Mouse (Mus musculus) granulocyte monocyte progenitor cell, adult 5-6 weeks (primary cell): ENCODE results near the gene Fbxo10. TPM values are rescaled to one million over a fixed set of nuclear protein-coding genes. Genes with fewer than 3 reads are reported as not detected.
"Not testable (repeated sequence)": the region's sequence is repeated elsewhere in the genome, so short reads cannot be mapped to it uniquely, and the experiment has no call there.

Source experiments
- ATAC-seq: replicated peaks from 2 replicates; pipeline ENCODE4 v1.8.0; 2016; ENCODE audit warnings: mild to moderate bottlenecking, moderate TSS enrichment, inconsistent platforms; ENCODE audit not compliant: poor library complexity, severe bottlenecking
- total RNA-seq, 2 experiments: library from RNA; stranded (forward) in 1 of 2; stranded (reverse) in 1 of 2; fragments of 200-712, 200-1000 nt in 1 of 2; fragments of >200 nt in 1 of 2; fragmentation: Nextera tagmentation in 1 of 2; gene quantifications; 2 replicates each; pipeline ENCODE4 v1.2.3; 2014 to 2017

The Fbxo10 gene
- total RNA-seq, 2 experiments from 2014 or later = 0.93 to 1.5 TPM

DNA sequence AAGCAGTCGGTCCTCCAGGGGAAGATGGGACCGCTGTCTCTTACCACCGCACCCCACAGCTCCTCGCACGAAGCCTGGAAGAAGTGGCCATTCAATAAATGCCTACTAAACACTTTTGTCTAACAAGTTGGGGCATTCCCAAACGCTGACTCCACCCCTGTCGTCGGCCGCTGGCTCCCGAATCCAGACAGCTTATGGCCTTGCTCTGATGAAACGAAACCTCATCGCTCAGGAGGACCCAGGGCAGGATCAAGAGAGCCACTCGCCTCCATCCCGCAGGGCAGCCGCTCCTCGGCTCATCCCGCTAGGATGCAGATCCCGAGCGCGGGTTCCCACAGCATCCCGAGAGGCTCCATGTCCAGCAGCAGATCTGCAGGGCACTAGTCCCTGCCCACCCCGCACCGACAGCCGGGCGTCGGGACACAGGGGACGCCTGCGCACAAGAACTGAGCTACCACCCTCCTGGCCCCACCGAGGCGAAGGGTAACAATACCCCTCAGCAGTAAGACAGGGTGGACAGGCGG is 72.8 kb downstream of the Fbxo10 start:
- ATAC-seq = no peak; the same call in 1 of the 2 replicates

DNA sequence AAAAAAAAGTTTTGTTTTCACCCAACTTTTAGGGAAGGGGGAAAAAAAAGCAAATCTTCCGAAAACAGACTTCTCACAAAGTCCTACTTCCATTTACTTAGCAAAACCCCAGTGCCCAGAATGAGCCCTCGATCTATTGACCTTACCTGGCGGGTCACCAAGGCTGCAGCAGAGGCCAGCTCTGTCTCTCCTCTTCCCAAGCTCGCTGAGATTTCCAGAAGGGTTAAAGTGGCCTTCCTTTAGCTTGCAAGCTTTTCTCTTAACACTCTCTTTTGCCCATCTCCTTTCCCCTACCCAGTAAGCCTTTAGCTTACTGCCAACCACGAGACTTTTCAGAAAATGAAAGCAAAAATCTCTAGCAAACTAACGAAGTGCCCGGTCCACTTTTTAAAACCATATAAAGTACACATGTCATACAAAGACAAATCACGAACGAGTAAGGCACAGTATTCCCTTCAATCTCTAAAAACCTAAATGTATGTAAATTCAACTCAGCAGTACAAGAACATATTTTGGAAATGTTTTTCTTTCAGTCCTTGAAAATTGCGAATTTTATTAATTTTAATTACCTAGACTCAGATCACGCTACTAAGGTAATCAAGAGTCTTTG is 73.5 kb downstream of the Fbxo10 start:
- no peak for ATAC-seq

DNA sequence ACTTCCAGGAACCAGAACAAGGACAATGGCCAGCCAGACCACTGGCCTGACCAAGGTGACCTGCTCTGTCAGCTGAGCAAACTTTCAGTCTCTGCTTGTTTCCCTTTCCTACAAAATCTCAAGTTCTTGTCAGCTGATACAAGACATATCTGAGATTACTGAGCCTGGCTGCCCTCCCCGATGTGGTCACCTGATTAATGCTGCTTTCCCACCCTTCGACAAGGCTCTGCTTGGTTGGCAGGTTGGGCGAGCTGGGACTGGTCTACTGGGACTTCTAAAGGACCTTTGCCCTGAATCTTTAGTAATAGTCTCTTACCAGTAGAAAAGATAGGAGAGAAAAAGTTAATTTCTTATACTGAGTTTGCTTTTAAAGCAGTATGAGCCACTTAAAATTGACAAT is 79.0 kb downstream of the Fbxo10 start:
- no peak for ATAC-seq

DNA sequence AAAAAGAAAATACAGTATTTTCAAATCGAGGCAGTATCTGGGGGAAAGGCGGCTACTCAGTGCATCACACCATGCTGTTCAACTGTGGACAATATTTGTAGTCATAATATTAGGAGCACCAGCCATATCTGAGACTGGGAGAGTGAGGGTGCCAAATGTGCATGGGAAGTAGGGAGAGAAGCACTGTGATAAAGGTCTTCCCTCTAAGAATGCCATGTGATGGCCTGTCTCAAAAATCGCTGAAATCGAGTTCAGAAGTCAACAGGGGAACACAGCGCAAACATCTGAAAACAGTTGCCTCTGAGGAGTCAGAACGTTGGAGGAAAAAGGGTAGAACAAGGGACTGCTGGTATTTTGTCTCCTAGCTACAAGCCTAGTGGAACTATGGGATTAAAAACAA is 84.4 kb downstream of the Fbxo10 start:
- no peak for ATAC-seq

DNA sequence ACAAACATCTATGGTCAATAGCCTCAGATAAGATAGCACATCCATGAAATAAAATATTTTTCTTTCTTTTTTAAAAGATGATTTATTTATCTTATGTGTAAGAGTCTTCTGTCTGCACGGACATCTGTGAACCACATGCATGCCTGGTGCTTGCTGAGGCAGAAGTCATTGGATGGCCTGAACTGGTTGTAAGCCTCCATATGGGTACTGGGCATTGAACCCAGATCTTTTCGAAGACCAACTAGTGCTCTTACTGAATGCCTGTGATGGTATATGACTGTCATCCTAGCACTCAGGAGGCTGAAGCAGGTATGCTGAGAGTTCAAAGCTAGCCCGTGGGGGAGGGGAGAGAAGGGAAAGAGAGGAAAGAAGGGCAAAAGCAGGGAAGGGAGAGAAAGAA is 86.3 kb downstream of the Fbxo10 start:
- no peak for ATAC-seq

DNA sequence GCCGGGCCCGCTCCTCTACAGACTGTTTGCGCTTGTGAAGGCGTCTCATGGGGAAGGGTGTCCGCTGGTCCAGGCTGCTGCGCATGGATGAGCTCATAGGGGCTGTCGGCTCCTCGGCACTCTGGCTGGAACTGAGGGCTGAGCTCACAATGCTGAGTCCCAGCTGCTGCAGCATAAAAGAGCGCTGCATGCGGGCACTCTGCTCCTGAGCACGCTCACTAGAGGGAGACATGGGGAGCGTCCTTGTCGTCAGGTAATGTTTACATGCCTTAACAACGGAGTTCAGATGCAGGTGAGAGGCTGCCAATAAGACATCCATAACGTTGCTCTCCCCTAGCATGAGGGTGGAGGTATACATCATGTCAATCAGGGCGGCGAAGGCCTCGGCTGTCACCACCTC is 89.6 kb downstream of the Fbxo10 start:
- ATAC-seq = no peak

DNA sequence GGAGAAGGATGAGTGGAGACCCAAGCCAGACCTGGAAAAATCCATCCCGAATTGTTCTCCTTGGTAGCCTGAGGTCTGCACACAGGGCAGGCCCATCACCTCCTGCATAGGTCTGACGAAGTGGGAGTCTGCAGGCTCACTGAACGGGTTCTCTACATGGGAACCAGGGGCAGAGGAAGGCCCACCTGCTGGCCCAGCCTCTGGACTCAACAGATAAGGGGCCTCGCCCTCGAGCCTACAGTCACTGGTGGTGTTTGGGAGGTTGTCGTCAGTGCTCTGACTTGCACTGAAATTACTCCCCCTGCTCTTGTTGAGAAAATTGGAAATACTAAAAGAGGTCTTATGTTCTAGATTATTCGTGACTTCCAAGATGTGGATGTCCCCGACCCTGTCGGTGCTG is 90.6 kb downstream of the Fbxo10 start:
- no peak for ATAC-seq

DNA sequence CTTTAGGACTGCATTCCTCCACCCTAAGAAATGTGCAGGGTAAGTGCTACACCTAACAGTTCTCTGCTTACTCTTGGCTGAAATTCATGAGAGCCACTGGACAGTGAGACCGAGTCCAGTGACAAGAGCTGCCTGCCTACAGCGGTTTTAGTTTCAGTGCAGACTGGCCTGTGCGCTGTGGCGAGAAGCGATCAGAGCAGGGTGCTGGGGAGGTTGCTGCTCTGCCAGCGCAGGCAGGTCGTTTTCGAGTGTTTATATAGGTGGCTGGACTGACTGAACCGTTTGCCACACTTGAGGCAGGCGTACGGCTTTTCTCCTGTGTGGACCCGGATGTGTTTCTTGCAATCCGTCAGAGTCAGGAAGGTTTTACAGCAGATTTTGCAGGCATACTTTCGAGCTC is 91.2 kb downstream of the Fbxo10 start:
- not testable (repeated sequence) for ATAC-seq

DNA sequence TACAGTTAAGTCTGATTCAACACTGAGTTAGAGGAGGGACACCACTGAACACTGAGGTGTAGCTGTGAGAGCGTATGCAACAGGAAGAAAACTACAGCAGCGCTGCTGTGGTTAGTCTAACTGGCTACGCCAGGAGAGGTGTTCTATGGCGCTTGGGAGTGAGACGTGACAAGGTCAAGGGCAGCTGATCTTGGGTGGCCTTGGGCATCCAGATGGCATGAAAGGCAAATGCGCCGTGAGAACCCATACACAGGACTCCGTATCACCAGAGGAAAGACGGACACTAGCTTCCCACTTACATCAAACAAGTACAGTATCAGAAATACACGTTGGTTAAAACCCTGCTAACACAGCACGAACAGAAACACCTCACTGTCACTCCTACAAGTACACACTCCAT is 92.1 kb downstream of the Fbxo10 start:
- ATAC-seq = not testable (repeated sequence)

DNA sequence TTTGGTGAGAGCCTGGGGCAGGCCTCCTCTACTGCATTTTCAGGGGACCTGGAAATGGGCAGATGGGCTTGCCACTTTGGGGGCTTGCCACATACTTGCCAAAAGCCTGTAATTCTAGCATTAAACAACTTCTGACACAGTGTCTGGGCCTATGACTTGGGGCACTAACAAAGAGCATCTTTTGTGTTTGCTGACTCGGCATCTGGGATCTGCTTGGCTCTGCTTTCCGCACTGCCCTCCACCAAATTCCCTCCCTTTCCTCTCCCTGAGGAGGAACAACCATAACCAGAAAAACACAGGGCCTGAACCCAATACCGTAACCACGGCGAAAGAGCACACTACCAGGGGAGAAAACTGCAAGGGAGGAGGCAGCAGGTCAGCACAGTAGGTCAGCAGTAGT is 93.8 kb downstream of the Fbxo10 start:
- ATAC-seq = no peak

Other genes starting within 250 kb of the Fbxo10 start
- 12.4 and 14.1 TPM in 2 replicates for gene Grhpr, start 103.2 kb downstream of the Fbxo10 start, total RNA-seq (2014; fragmentation: Nextera tagmentation)
- 8.5 and 10.3 TPM in 2 replicates for gene Grhpr, start 103.2 kb downstream of the Fbxo10 start, total RNA-seq (2017)
- 10.0 and 12.2 TPM in 2 replicates for gene Zbtb5, start 72.2 kb downstream of the Fbxo10 start, total RNA-seq (2014; fragmentation: Nextera tagmentation)
- 9.0 and 9.3 TPM in 2 replicates for gene Zbtb5, start 72.2 kb downstream of the Fbxo10 start, total RNA-seq (2017)
- 34.6 and 70.2 TPM in 2 replicates for gene Polr1e, start 66.0 kb downstream of the Fbxo10 start, total RNA-seq (2014; fragmentation: Nextera tagmentation)
- gene Polr1e, start 66.0 kb downstream of the Fbxo10 start, total RNA-seq (2017) = 60.8 and 64.1 TPM in 2 replicates
- gene Tomm5, start 23.5 kb upstream of the Fbxo10 start, total RNA-seq (2014; fragmentation: Nextera tagmentation) = 344 and 413 TPM in 2 replicates
- gene Tomm5, start 23.5 kb upstream of the Fbxo10 start, total RNA-seq (2017) = 250 and 251 TPM in 2 replicates
- gene Frmpd1, start 100.3 kb upstream of the Fbxo10 start, total RNA-seq (2014; fragmentation: Nextera tagmentation) = not detected in 2 replicates
- gene Frmpd1, start 100.3 kb upstream of the Fbxo10 start, total RNA-seq (2017) = not detected in 2 replicates
- gene Trmt10b, start 212.5 kb upstream of the Fbxo10 start, total RNA-seq (2014; fragmentation: Nextera tagmentation) = 10.5 and 19.3 TPM in 2 replicates
- 15.2 and 25.6 TPM in 2 replicates for gene Trmt10b, start 212.5 kb upstream of the Fbxo10 start, total RNA-seq (2017)